Mouse (Mus musculus) embryonic fibroblast, embryonic 13.5 days (primary cell): Measurements from ENCODE around the gene Cand2.

ENCODE experiments used
- CTCF ChIP-seq: IDR thresholded peaks from 2 replicates; pipeline ENCODE4 v1.5.1; 2011; ENCODE audit warnings: mild to moderate bottlenecking, control low read depth, low read length, moderate library complexity, borderline replicate concordance; ENCODE audit not compliant: insufficient read depth
- POLR2A ChIP-seq: IDR thresholded peaks from 2 replicates; pipeline ENCODE4 v1.6.1; 2011; ENCODE audit warnings: low read depth, mild to moderate bottlenecking, control low read depth, low read length, moderate library complexity

- TF ChIP-seq POLR2A (0 out of 2 replicates have a peak, but pooled peaks have one; percentile 27), CTCF (no peak)
Measured at GRCm38 (mm10) chr6:115838161-115838597, 63.8 kb downstream of the Cand2 start, which contains the start of gene Efcab12.
